Mouse (Mus musculus): ENCODE results near the gene 4931428F04Rik. TPM values are rescaled to one million over a fixed set of nuclear protein-coding genes. Genes with fewer than 3 reads are reported as not detected.
A peak's percentile ranks its signal among the peaks of the same experiment; 100 is the strongest.

Gene 4931428F04Rik
- polyA plus RNA-seq, 1 experiment from 2014 or later, result 146 TPM

DNA sequence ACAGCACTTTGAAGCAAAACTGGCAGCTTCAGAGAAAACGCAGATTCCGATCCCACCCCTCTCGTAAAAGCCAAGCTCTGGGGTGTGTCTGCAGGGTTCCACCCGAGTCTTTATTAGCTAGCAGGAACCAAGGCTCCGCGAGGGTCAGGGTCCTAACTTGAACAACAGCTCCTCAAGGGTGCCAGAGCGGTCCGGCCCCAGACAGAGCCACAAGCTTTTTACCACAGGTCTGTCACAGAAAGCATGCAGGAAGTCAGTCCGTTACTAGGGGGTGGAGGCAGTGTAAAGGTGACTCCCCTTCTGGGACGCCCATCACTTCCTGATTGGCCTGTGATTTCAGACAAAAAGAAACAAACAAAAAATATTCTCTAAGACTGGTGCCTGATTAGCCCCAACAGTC, 24.5 kb downstream of the 4931428F04Rik start:
- no peak for ATAC-seq (ENCODE audit: low FRiP score, low read depth)
- no peak overlapping the region for H3K9ac ChIP-seq
- 15% methylated on average over 10 of the region's 10 CpGs for WGBS
- H3K4me2 ChIP-seq, result peak overlapping the region; percentile 94
- no peaks in the 10 kb centered on the region for H3K9me3 ChIP-seq
- H3K4me3 ChIP-seq, result peak overlapping the region; percentile 59
- peaks cover 79% of the 10 kb centered on the region for H3K27me3 ChIP-seq
- no peaks in the 10 kb centered on the region for H3K36me3 ChIP-seq
- H3K27ac ChIP-seq (replicated peaks), result no peak overlapping the region
- peaks cover 33% of the 10 kb centered on the region for H3K4me1 ChIP-seq (replicated peaks)

DNA sequence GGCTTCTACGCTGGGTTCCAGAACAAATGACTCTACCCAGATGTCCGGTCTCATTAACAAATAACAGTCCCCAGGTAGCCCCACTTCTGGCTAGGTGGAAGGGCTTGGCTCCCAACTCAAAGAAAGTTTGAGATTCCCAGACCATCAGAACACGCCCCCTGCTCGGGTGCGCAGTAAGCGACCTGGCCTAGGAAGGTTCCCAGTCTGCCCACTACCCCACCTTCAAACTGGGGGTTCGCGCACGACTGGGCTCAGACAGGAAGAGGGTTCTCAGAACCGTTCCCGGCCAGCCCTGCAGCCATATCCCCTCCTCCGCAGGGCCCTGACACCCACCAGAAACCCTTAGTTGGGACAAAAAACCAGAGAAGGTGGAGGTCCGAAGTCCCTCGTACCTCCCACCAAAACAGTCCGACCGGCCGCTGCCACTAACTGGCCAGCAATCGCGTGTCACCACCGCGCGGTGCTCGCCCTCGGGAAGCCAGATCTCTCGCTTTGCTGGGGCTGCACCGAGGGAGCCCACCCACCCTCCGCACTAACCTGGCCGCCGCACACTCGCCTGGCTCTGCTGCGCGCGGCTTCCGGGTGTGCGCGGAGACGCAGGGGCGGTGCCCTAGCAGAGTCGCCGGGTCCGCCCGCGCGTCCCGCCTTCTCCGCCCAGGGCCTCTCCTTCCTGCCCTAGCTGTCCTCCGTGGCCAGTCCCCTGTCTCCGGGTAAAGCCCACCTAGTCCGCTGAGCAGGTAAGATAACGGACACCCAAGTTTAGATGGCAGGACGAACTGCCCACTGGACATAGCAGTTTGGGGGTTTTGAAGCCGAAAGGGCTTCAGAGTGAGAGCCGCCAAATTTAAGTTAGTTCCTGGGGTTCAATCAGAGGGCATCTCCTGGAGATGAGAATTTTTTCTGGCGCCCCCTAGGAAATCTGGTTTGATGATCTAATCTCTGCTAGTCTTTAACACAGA, 25.4 kb downstream of the 4931428F04Rik start, which contains the start of the genes Tradd and Fbxl8:
TSS of gene Tradd (minus strand) at position 586 of the 959 bp plus-strand sequence.
TSS of gene Fbxl8 (plus strand) at position 625 of the 959 bp plus-strand sequence.
- H3K36me3 ChIP-seq, result no peaks in the 10 kb centered on the region
- WGBS, result 1% methylated on average over 54 of the region's 54 CpGs
- no peak within 1 kb of the TSS for H3K27ac ChIP-seq (replicated peaks)
- H3K9me3 ChIP-seq, result no peaks in the 10 kb centered on the region
- H3K27me3 ChIP-seq, result peaks cover 80% of the 10 kb centered on the region
- peak within 1 kb of the TSS; percentile 59 for H3K4me3 ChIP-seq
- peaks cover 35% of the 10 kb centered on the region for H3K4me1 ChIP-seq (replicated peaks)
- peak within 1 kb of the TSS; percentile 55 for H3K9ac ChIP-seq
- peak within 1 kb of the TSS; percentile 94 for H3K4me2 ChIP-seq
- no peak for ATAC-seq (ENCODE audit: low FRiP score, low read depth)

DNA sequence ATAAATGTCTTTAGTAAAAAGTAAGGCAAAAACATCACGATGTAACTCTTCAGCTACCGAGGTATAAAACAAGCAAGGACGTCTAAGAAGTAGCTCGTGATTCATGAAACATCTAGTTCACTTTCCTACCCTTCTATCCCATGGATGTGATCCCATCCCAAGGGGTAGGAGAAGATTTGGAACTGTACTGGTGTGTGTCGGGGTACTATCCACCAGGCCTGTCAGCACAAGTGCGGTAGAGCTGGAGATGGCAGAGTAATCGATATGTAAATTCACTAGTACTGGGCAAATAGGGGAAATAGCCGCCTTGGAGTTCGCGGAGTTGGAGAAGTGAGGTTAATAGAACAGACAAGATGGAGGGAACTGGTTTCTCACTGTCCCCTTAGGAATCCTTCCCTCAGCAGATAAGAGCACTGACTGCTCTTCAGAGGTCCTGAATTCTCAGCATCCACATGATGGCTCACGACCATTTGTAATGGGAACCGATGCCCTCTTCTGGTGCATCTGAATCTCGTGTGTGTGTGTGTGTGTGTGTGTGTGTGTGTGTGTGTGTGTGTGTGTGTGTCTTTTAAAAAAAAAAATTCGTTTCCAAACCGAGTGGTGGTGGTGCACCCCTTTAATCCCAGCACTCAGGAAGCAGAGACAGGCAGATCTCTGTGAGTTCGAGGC, 26.3 kb downstream of the 4931428F04Rik start:
- no peak overlapping the region for H3K9ac ChIP-seq
- peaks cover 87% of the 10 kb centered on the region for H3K27me3 ChIP-seq
- H3K4me3 ChIP-seq, result no peak overlapping the region
- H3K27ac ChIP-seq (replicated peaks), result no peak overlapping the region
- H3K4me2 ChIP-seq, result peak overlapping the region; percentile 94
- 42% methylated on average over 16 of the region's 16 CpGs for whole genome bisulfite sequencing
- H3K9me3 ChIP-seq, result no peaks in the 10 kb centered on the region
- ATAC-seq (ENCODE audit: low FRiP score, low read depth), result no peak
- no peaks in the 10 kb centered on the region for H3K36me3 ChIP-seq
- H3K4me1 ChIP-seq (replicated peaks), result peaks cover 36% of the 10 kb centered on the region

DNA sequence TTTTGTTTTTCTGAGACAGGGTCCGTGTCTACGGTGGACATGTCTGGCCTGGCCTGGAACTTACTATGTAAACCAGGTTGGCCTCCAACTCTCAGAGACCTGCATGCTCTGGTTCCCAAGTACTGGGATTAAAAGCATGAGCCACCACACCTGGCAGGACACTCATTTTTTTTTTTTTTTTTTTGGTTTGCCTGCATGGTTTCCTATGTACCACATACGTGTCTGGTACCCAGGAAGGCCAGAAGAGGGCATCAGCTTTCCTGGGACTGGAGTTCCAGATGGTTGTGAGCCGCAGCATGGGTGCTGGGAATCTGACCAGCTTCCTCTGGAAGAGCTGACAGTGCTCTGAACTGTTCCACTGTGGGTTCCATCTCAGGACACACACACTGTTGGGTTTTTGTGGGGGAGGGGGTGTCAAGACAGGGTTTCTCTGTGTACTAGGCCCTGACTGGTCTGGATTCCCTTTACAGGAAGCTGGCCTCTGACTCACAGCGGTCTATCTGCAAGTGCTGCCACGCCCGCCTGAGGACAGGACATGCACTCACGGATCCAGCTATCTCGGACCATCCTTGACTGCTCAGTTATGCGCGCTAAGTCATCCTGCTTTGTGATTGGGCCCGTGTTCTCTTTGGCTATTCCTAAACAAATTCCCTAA, 28.2 kb downstream of the 4931428F04Rik start:
- Histone ChIP-seq H3K27me3 (peaks cover 86% of the 10 kb centered on the region), H3K4me2 (no peak overlapping the region), H3K9ac (no peak overlapping the region), H3K4me1 (replicated peaks) (peaks cover 30% of the 10 kb centered on the region), H3K36me3 (no peaks in the 10 kb centered on the region), H3K27ac (replicated peaks) (no peak overlapping the region), H3K9me3 (no peaks in the 10 kb centered on the region), H3K4me3 (no peak overlapping the region)
- 88% methylated on average over 12 of the region's 12 CpGs for WGBS
- no peak for ATAC-seq (ENCODE audit: low FRiP score, low read depth)

GRCm38 (mm10) chr8:105260371-105261099, 29.1 kb downstream of the 4931428F04Rik start:
- Histone ChIP-seq H3K9me3 (no peaks in the 10 kb centered on the region), H3K27me3 (peaks cover 86% of the 10 kb centered on the region), H3K27ac (replicated peaks) (no peak overlapping the region), H3K4me1 (replicated peaks) (peaks cover 30% of the 10 kb centered on the region), H3K4me3 (no peak overlapping the region), H3K36me3 (no peaks in the 10 kb centered on the region), H3K4me2 (no peak overlapping the region), H3K9ac (no peak overlapping the region)
- WGBS, result 66% methylated on average over 7 of the region's 7 CpGs
- no peak for ATAC-seq (ENCODE audit: low FRiP score, low read depth)

GRCm38 (mm10) chr8:105259721-105260320, 29.8 kb downstream of the 4931428F04Rik start:
- H3K4me2 ChIP-seq, result peak overlapping the region; percentile 84

GRCm38 (mm10) chr8:105258911-105259720, 30.5 kb downstream of the 4931428F04Rik start:
- Histone ChIP-seq H3K9ac (peak overlapping the region; percentile 27; the same call in 1 of the 2 replicates), H3K4me3 (peak overlapping the region; percentile 38), H3K4me2 (peak overlapping the region; percentile 84), H3K27me3 (peaks cover 82% of the 10 kb centered on the region), H3K27ac (replicated peaks) (no peak overlapping the region), H3K36me3 (no peaks in the 10 kb centered on the region), H3K9me3 (no peaks in the 10 kb centered on the region), H3K4me1 (replicated peaks) (peaks cover 31% of the 10 kb centered on the region)
- under 1% methylated on average over 55 of the region's 55 CpGs for WGBS
- ATAC-seq (ENCODE audit: low FRiP score, low read depth), result peak; percentile 43; the same call in 1 of the 2 replicates

More at GRCm38 (mm10) chr8:105259721-105260320, 29.8 kb downstream of the 4931428F04Rik start:
- Histone ChIP-seq H3K9me3 (no peaks in the 10 kb centered on the region), H3K36me3 (no peaks in the 10 kb centered on the region), H3K27ac (replicated peaks) (no peak overlapping the region), H3K4me1 (replicated peaks) (peaks cover 32% of the 10 kb centered on the region), H3K27me3 (peaks cover 86% of the 10 kb centered on the region), H3K4me3 (peak overlapping the region; percentile 38), H3K9ac (peak overlapping the region; percentile 27; the same call in 1 of the 2 replicates)
- 4% methylated on average over 30 of the region's 30 CpGs for WGBS
- ATAC-seq (ENCODE audit: low FRiP score, low read depth), result peak; percentile 59

- WGBS, result 74% methylated on average over 7 of the region's 7 CpGs
- no peak for ATAC-seq (ENCODE audit: low FRiP score, low read depth)
- no peak overlapping the region for H3K27ac ChIP-seq (replicated peaks)
- H3K9me3 ChIP-seq, result no peaks in the 10 kb centered on the region
- peaks cover 69% of the 10 kb centered on the region for H3K27me3 ChIP-seq
- H3K4me2 ChIP-seq, result no peak overlapping the region
- no peak overlapping the region for H3K9ac ChIP-seq
- H3K4me1 ChIP-seq (replicated peaks), result peaks cover 36% of the 10 kb centered on the region
- H3K36me3 ChIP-seq, result no peaks in the 10 kb centered on the region
- H3K4me3 ChIP-seq, result no peak overlapping the region
Observed at GRCm38 (mm10) chr8:105257318-105258114, 32.1 kb downstream of the 4931428F04Rik start.

- H3K4me3 ChIP-seq, result peak within 1 kb of the TSS; percentile 54
- peaks cover 13% of the 10 kb centered on the region for H3K36me3 ChIP-seq
- H3K27me3 ChIP-seq, result peaks cover 47% of the 10 kb centered on the region
- ATAC-seq (ENCODE audit: low FRiP score, low read depth), result peak; percentile 31; the same call in 1 of the 2 replicates
- peaks cover 33% of the 10 kb centered on the region for H3K4me1 ChIP-seq (replicated peaks)
- H3K4me2 ChIP-seq, result peak within 1 kb of the TSS; percentile 98
- peak within 1 kb of the TSS; percentile 60 for H3K9ac ChIP-seq
- H3K9me3 ChIP-seq, result no peaks in the 10 kb centered on the region
- WGBS, result 6% methylated on average over 14 of the region's 14 CpGs
- H3K27ac ChIP-seq (replicated peaks), result peak within 1 kb of the TSS; percentile 63
Observed at GRCm38 (mm10) chr8:105254966-105255350, 34.7 kb downstream of the 4931428F04Rik start, which contains the start of gene B3gnt9. Gene B3gnt9, minus strand, starts transcription at chr8:105255153.

Measured in hindbrain, embryonic 15.5 days (tissue).